Mouse (Mus musculus): ENCODE results near the gene Dcdc2b.

- TF ChIP-seq POLR2A (IDR thresholded peaks at IDR 0.05; ENCODE audit: low read depth, low read length), result no peak
- no peak for TF ChIP-seq CTCF (IDR thresholded peaks at IDR 0.05; ENCODE audit: extremely low read depth, insufficient read depth, insufficient read length, insufficient replicate concordance)
These were observed 33.7 kb downstream of the Dcdc2b start for GRCm38 (mm10) chr4:129580347-129580746.
